Mouse (Mus musculus) brain, embryonic 18.5 days (tissue): Measurements from ENCODE around the gene Efr3b.

ENCODE experiments used
- DNase-seq: peaks from one replicate; pipeline ENCODE4 v3.0.0-alpha.2; 2012; ENCODE audit warnings: low read depth, low spot score

Efr3b gene

GRCm38 (mm10) chr12:4037511-4037910 lies 1.2 kb downstream of the Efr3b start:
- DNase-seq, result no peak

- no peak for DNase-seq
Measured at GRCm38 (mm10) chr12:4036157-4036556, 2.6 kb downstream of the Efr3b start.

- no peak for DNase-seq
Measured at GRCm38 (mm10) chr12:4029064-4029463, 9.7 kb downstream of the Efr3b start.

GRCm38 (mm10) chr12:4028516-4028915 lies 10.2 kb downstream of the Efr3b start:
- DNase-seq, result no peak

- no peak for DNase-seq
Measured at GRCm38 (mm10) chr12:4024356-4024755, 14.4 kb downstream of the Efr3b start.

- no peak for DNase-seq
Measured at GRCm38 (mm10) chr12:4023501-4023900, 15.2 kb downstream of the Efr3b start.

- DNase-seq, result no peak
Measured at GRCm38 (mm10) chr12:4022845-4023244, 15.9 kb downstream of the Efr3b start.

GRCm38 (mm10) chr12:4020505-4020904 lies 18.2 kb downstream of the Efr3b start:
- DNase-seq, result no peak

GRCm38 (mm10) chr12:4016321-4016720 lies 22.4 kb downstream of the Efr3b start:
- DNase-seq, result no peak

GRCm38 (mm10) chr12:4015741-4016140 lies 23.0 kb downstream of the Efr3b start:
- DNase-seq, result no peak

- no peak for DNase-seq
Measured at GRCm38 (mm10) chr12:4015255-4015654, 23.5 kb downstream of the Efr3b start.

- no peak for DNase-seq
Measured at GRCm38 (mm10) chr12:4011715-4012114, 27.0 kb downstream of the Efr3b start.

- no peak for DNase-seq
Measured at GRCm38 (mm10) chr12:4011301-4011700, 27.4 kb downstream of the Efr3b start.

- no peak for DNase-seq
Measured at GRCm38 (mm10) chr12:4008731-4009130, 30.0 kb downstream of the Efr3b start.

GRCm38 (mm10) chr12:4007766-4008165 lies 30.9 kb downstream of the Efr3b start:
- no peak for DNase-seq

- no peak for DNase-seq
Measured at GRCm38 (mm10) chr12:4007181-4007580, 31.5 kb downstream of the Efr3b start.

- DNase-seq, result no peak
Measured at GRCm38 (mm10) chr12:4006079-4006478, 32.6 kb downstream of the Efr3b start.

- DNase-seq, result no peak
Measured at GRCm38 (mm10) chr12:4004648-4005047, 34.1 kb downstream of the Efr3b start.

GRCm38 (mm10) chr12:4000406-4000805 lies 38.3 kb downstream of the Efr3b start:
- DNase-seq, result no peak

- no peak for DNase-seq
Measured at GRCm38 (mm10) chr12:3996749-3997148, 42.0 kb downstream of the Efr3b start.

GRCm38 (mm10) chr12:3991047-3991446 lies 47.7 kb downstream of the Efr3b start:
- DNase-seq, result no peak

GRCm38 (mm10) chr12:3989943-3990342 lies 48.8 kb downstream of the Efr3b start:
- no peak for DNase-seq

GRCm38 (mm10) chr12:3984446-3984845 lies 54.3 kb downstream of the Efr3b start:
- DNase-seq, result no peak

- DNase-seq, result peak; percentile 51
Measured at GRCm38 (mm10) chr12:3983736-3984135, 55.0 kb downstream of the Efr3b start.

- no peak for DNase-seq
Measured at GRCm38 (mm10) chr12:3982257-3982656, 56.5 kb downstream of the Efr3b start.
